Mouse (Mus musculus) embryo, embryonic 11.5 days (tissue): Measurements from ENCODE around the gene Chad.

ENCODE experiments used
- DNase-seq: peaks from one replicate; pipeline ENCODE4 v3.0.0-alpha.2; 2012; ENCODE audit warnings: low read depth, low spot score

Chad gene

DNA sequence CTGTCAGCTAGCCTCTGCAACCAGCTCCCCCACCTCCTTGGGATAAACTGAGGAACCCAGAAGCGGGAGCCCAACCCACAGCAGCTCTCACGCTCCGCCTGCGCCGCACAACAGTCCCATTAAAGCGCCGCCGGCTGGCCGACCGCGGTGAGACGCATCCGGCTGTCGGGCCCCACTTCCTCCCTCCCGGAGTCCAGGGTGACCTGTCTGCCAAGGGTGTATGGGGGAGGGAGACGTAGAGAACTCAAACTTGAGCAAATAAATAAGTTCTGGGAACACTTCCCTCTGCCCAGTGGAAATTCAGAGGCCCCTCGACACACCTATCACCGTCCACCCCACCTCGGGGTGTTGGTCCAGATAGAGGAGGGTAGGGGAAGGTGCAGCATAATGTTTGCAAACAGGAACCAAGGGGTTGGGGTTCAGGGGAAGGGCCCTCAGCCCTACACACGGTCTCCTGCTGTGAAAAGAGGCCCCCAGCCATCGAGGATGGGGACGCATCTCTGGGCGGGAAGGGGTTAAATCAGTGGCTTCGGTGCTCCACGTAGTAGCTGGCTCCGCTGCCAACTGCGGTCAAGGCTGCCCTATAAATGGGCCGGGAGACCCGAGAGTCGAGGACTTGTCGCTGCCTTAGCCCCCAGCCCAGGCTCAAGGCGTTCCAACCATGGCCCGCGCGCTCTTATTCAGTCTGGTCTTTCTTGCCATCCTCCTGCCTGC is at the start of gene Chad:
Gene Chad, plus strand, starts transcription at position 611 of the 714 bp plus-strand sequence.
- DNase-seq = no peak

- DNase-seq = peak; percentile 67
Observed at GRCm38 (mm10) chr11:94521219-94521843, 43.5 kb upstream of the Chad start, which contains the start of gene Mycbpap. Mycbpap (minus strand) TSS chr11:94521742.

DNA sequence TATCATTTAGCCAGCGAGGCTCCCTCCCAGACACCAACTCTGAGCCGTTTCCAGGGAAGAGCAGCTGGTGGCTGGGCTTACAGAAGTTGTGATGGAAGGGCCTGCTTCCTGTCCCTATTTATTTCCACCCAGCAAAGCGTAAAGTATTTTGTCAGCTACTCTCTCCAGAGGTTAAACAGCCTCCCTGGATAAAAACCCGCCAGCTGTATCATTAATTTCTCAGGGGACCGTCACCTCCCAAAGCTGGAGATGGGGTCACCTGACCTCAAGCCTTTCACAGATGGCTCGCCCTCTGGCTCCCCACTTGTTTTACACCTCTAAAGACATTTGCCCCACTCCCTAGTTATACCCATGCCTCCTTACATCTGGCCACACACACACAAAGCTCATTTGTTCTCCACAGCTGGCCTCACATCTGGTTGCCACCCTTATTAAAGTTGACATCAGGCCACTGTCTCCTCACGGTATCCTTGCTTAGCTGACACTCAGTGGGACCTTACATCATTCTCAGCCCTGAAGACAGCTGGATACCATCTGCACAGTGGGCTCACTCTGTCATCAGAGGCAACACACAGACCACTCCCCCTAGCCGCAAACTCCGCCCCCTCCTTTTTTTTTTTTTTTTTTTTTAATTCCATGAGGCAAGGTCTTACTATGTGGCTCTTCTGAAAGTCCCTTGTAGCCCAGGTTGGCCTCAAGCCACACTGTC is 38.5 kb upstream of the Chad start:
- DNase-seq = no peak

DNA sequence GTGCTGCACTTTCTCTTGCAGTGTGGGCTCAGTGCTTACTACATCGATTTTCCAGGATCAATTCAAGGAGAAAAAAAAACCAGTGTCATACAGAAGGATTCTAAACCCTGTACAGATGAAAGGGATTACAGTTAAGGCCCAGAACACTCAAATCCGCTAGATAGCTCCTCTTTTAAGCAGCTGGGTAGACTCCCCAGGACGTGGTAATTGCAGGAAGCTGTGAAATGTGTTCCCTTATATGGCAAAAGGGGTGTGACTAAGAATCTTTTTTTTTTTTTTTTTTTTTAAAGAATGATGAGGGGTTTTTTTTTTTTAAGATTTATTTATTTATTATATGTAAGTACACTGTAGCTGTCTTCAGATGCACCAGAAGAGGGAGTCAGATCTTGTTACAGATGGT is 36.0 kb upstream of the Chad start:
- no peak for DNase-seq

- no peak for DNase-seq
Observed at GRCm38 (mm10) chr11:94533171-94533570, 31.7 kb upstream of the Chad start.

DNA sequence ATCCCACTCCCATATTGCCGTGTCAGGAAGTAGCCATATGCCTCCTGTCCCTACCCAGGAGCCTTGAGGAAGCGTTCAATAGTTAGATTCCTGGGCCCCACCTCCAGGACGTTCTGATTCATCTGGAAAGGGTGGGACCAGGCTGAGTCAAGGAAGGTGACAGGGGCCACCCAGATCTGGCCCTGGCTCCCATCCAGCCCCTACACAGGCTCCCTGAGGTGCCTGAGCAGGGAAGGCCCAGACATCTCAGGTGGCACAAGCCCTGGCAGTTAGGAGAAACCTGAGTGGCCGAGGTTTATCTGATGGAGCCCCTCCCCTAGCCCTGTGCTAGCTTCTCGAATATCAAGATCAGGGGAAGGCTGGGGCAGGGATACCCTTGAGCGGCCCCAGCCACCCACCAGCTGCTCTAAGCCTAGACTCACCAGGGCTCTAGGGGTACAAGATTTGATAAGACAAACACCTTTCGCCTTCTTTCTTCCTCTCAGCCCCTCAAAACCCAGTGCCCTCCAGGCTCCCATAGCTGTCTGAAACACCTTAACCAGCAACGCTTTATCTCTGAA is 26.0 kb upstream of the Chad start:
- no peak for DNase-seq

GRCm38 (mm10) chr11:94539761-94540160 is 25.1 kb upstream of the Chad start:
- no peak for DNase-seq

- DNase-seq = no peak
Observed at GRCm38 (mm10) chr11:94542400-94542799, 22.4 kb upstream of the Chad start.

- DNase-seq = no peak
Observed at GRCm38 (mm10) chr11:94543344-94543743, 21.5 kb upstream of the Chad start.

DNA sequence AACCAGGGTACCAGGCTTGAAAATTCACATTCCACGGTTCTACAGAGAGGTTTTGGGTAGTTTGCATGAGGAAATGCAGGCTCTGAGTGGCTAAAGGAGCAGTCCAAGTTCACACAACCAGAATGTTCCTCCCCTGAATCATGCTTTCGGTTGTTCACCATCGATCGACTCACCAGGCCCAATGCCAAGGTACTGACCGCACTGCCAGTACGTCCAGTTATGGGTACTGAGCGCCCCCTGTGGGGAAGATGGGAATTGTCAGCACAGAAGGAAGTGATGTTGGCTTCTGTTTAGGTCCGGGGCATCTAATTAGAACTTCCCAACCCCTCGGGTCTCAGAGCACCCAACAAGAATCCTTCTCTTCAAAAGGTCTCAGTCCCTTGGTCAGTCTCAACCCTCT is 20.9 kb upstream of the Chad start:
- DNase-seq = no peak

DNA sequence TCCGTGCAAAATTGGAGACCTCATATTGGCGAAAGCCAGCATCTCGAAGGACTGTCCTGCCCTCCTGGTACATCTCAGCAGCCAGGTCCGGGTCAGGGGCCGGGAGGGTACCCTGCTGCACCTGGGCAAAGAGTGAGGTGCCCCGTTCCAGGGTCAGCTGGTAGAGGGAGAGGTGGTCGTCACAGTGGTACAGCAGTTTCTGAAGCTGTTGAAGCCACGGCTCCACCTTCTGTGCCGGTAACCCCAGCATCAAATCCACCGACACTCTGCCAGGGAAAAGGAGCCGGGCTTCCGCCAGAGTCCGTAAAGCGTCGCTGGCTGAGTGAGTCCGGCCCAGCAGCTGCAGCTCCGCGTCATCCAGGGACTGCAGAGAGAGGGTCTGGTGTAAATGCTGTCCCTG is 20.4 kb upstream of the Chad start:
- no peak for DNase-seq

DNA sequence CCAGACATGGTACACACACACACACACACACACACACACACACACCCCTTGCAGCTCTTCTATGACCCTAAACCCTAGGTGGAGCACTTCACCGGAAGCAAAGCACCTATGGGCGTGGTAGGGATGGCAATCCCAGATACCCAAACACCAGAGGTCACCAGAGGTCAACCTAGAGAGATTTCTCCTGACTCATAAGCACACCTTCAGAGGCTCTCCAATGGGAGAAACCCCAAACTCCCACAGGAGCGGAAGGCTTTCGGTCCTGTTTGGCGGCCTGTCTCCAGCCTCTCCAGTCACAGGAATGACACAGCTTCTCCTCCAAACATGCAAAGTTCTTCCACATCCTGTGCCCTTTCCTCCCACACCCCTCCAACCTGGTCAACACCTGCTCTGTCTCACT is 18.5 kb upstream of the Chad start:
- DNase-seq = no peak

- DNase-seq = no peak
Observed at GRCm38 (mm10) chr11:94547271-94547670, 17.6 kb upstream of the Chad start.

- no peak for DNase-seq
Observed at GRCm38 (mm10) chr11:94548041-94548784, 16.6 kb upstream of the Chad start.

GRCm38 (mm10) chr11:94548888-94549690 is 15.8 kb upstream of the Chad start, which contains the start of gene Rsad1:
Rsad1 (minus strand) TSS chr11:94549255.
- DNase-seq = peak; percentile 89

DNA sequence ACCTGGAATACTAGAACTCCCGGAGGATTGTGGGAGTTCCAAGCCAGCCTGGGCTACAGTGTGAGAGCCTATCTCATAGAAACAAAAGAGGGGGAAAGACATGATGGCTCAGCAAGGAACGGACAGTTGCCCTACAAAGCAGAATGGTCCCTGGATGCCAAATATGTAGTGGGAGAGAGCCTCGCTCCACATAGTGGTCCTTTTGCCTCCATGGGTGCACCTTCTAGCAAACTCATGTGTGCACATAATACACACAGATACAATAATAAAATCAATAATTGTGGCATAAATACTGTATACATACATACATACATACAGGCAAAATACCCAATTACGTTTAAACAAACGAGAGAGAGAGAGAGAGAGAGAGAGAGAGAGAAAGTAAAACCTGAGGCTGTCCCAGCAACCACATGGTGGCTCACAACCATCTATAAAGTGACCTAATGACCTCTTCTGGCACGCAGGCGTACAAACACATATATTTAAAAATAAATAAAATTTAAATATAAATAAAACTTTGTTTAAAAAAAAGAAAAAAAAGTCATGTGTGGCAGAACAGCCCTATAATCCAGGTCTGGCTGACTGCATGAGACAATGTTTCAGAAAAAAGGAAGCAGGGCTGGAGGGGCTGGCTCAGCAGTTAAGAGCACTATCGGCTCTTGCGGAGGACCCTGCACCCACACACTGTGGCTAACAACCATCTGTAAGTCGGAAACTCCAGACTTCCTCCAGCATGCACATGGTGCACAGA is 15.0 kb upstream of the Chad start:
- no peak for DNase-seq

DNA sequence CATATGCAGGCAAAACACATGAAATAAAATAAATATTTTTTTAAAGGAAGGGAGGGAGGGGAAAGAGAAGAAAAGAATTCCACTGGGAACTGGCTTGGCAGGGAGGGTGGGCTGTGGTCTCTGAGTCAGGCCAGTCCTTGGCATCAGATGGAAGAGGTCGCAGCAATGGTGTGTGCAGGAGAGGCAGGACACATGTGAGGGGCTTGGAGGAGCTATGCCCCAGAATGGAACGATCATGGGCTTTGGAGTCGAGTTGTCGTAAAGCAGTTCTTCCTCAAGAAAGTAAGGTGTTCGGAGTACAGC is 14.5 kb upstream of the Chad start:
- no peak for DNase-seq

DNA sequence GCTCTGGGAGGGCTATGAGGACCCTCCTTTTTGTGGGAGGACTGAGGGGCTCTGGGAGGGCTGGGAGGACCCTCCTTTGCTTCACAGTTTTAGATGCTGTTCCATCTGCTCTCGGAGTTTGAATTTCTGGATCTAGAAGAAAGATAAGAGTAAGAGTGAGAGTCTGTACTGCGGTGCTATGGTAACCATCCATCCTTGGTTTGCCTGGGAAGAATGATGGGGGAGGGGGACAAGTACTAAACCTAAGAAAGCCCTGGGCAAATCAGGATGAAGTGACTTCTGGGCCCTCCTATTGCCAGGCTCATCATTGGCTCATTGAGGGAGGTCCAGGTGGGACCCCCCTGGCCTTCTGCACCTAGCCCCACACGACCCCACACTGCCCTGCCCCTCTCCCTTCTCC is 6.6 kb upstream of the Chad start:
- no peak for DNase-seq

DNA sequence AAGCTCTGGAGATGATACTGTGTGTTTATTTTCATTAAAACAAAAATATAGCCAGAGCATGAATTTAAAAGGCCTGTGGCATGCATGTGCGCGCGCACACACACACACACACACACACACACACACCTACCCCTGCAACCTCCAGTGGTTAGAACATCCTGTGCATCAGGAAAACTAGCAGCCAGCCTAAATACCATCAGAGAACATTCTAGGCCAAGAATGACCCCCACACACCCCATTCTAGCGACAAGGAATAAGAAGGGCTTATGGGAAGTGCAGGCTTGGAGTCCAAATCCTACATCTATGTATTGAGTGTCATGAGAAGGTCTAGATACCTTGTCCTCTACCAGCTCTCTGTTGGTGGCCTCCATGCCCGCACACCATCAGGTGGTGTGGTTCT is 1.5 kb upstream of the Chad start:
- DNase-seq = no peak

GRCm38 (mm10) chr11:94563821-94564220 is 1.0 kb upstream of the Chad start:
- DNase-seq = no peak
